Mouse (Mus musculus): ENCODE measurements around the gene Tas2r126. TPM values are rescaled to one million over a fixed set of nuclear protein-coding genes. Genes with fewer than 3 reads are reported as not detected.

The Tas2r126 gene
- total and polyA plus RNA-seq, 3 experiments, result not detected

- Histone ChIP-seq H3K9ac (ENCODE audit: control insufficient read depth, low read depth, low read length, poor library complexity, severe bottlenecking) (no peak overlapping the region), H3K79me2 (ENCODE audit: control insufficient read depth, insufficient read depth, low read length, poor library complexity) (no peaks in the 10 kb centered on the region), H3K4me3 (ENCODE audit: control insufficient read depth in 1 of 2, insufficient read depth in 1 of 2, low read depth in 2 of 2, low read length in 2 of 2) (no peak overlapping the region), H3K27me3 (ENCODE audit: control insufficient read depth in 1 of 2, insufficient read depth in 2 of 2, low read length in 2 of 2) (peaks cover 0 to 4% of the 10 kb centered on the region in 2 experiments; a peak in 2 of 4 replicates), H3K9me3 (replicated peaks; ENCODE audit: insufficient read depth, low read length) (no peaks in the 10 kb centered on the region), H3K4me1 (ENCODE audit: control insufficient read depth in 1 of 2, insufficient read depth in 2 of 2, low read length in 2 of 2) (peaks cover 2 to 11% of the 10 kb centered on the region in 2 experiments; a peak in 3 of 4 replicates), H3K27ac (ENCODE audit: control insufficient read depth, low read depth, low read length) (no peak overlapping the region), H3K36me3 (ENCODE audit: control insufficient read depth in 1 of 2, insufficient read depth in 2 of 2, low read length in 2 of 2) (peaks cover 0 to 11% of the 10 kb centered on the region in 2 experiments; a peak in 2 of 4 replicates)
- DNase-seq (ENCODE audit: low read depth, low spot score), result no peak
- no peak for TF ChIP-seq E2F4 (IDR thresholded peaks at IDR 0.05; ENCODE audit: borderline replicate concordance, low read depth, low read length)
- TF ChIP-seq ZKSCAN1 (IDR thresholded peaks at IDR 0.05; ENCODE audit: low read depth, low read length), result no peak
- no peak for TF ChIP-seq KAT2A (conservative IDR thresholded peaks at IDR 0.05; ENCODE audit: low read depth, low read length)
- no peak for TF ChIP-seq SIN3A (IDR thresholded peaks at IDR 0.05; ENCODE audit: low read length)
- TF ChIP-seq MYC (IDR thresholded peaks at IDR 0.05; ENCODE audit: low read depth, low read length), result no peak
- TF ChIP-seq NRF1 (IDR thresholded peaks at IDR 0.05; ENCODE audit: insufficient read depth, low read depth, low read length, poor library complexity, severe bottlenecking), result no peak
- TF ChIP-seq GATA1 (IDR thresholded peaks at IDR 0.05; ENCODE audit: low read depth, low read length), result no peak
- TF ChIP-seq UBTF (IDR thresholded peaks at IDR 0.05; ENCODE audit: borderline replicate concordance, insufficient read depth, low read depth, low read length), result no peak
- no peak for TF ChIP-seq POLR2AphosphoS5 (IDR thresholded peaks at IDR 0.05; ENCODE audit: borderline replicate concordance, low read depth, low read length)
- TF ChIP-seq MAX (IDR thresholded peaks at IDR 0.05; ENCODE audit: low read length), result no peak
- no peak for TF ChIP-seq ETS1 (IDR thresholded peaks at IDR 0.05; ENCODE audit: low read depth, low read length)
- TF ChIP-seq BHLHE40 (IDR thresholded peaks at IDR 0.05; ENCODE audit: borderline replicate concordance, low read depth, low read length), result no peak
- no peak for TF ChIP-seq POLR2A (IDR thresholded peaks at IDR 0.05; ENCODE audit: control insufficient read depth in 1 of 2, insufficient read depth in 1 of 2, low read depth in 1 of 2, low read length in 2 of 2, poor library complexity in 1 of 2)
- no peak for TF ChIP-seq MAZ (IDR thresholded peaks at IDR 0.05; ENCODE audit: low read depth, low read length)
- TF ChIP-seq RAD21 (IDR thresholded peaks at IDR 0.05; ENCODE audit: low read depth, low read length), result no peak
- TF ChIP-seq POLR2AphosphoS2 (IDR thresholded peaks at IDR 0.05; ENCODE audit: low read length), result no peak
- no peak for TF ChIP-seq CHD1 (IDR thresholded peaks at IDR 0.05; ENCODE audit: low read depth, low read length)
- TF ChIP-seq TCF12 (IDR thresholded peaks at IDR 0.05; ENCODE audit: low read depth, low read length), result no peak
- no peak for TF ChIP-seq ZC3H11A (IDR thresholded peaks at IDR 0.05; ENCODE audit: low read depth, low read length)
- no peak for TF ChIP-seq GABPA (IDR thresholded peaks at IDR 0.05; ENCODE audit: low read depth, low read length)
These were observed 35.3 kb upstream of the Tas2r126 start for GRCm38 (mm10) chr6:42398998-42399397.

GRCm38 (mm10) chr6:42399938-42400337 lies 34.4 kb upstream of the Tas2r126 start, which contains the start of gene Tas2r143:
TSS of gene Tas2r143 (plus strand) at chr6:42400238.
- TF ChIP-seq MYC (IDR thresholded peaks at IDR 0.05; ENCODE audit: low read depth, low read length) (no peak), USF1 (IDR thresholded peaks at IDR 0.05; ENCODE audit: low read depth, low read length) (no peak), HCFC1 (IDR thresholded peaks at IDR 0.05; ENCODE audit: low read depth, low read length) (no peak), SIN3A (IDR thresholded peaks at IDR 0.05; ENCODE audit: low read length) (no peak), TAL1 (IDR thresholded peaks at IDR 0.05; ENCODE audit: low read length) (no peak)
- Histone ChIP-seq H3K9ac (ENCODE audit: control insufficient read depth, low read depth, low read length, poor library complexity, severe bottlenecking) (no peak within 1 kb of the TSS), H3K4me3 (ENCODE audit: control insufficient read depth in 1 of 2, insufficient read depth in 1 of 2, low read depth in 2 of 2, low read length in 2 of 2) (no peak within 1 kb of the TSS), H3K27ac (ENCODE audit: control insufficient read depth, low read depth, low read length) (no peak within 1 kb of the TSS), H3K36me3 (ENCODE audit: control insufficient read depth in 1 of 2, insufficient read depth in 2 of 2, low read length in 2 of 2) (peaks cover 0 to 11% of the 10 kb centered on the region in 2 experiments; a peak in 2 of 4 replicates), H3K79me2 (ENCODE audit: control insufficient read depth, insufficient read depth, low read length, poor library complexity) (no peaks in the 10 kb centered on the region), H3K27me3 (ENCODE audit: control insufficient read depth in 1 of 2, insufficient read depth in 2 of 2, low read length in 2 of 2) (peaks cover 0 to 2% of the 10 kb centered on the region in 2 experiments; a peak in 1 of 4 replicates), H3K9me3 (replicated peaks; ENCODE audit: insufficient read depth, low read length) (no peaks in the 10 kb centered on the region), H3K4me1 (ENCODE audit: control insufficient read depth in 1 of 2, insufficient read depth in 2 of 2, low read length in 2 of 2) (peaks cover 2 to 11% of the 10 kb centered on the region in 2 experiments; a peak in 3 of 4 replicates)
- DNase-seq (ENCODE audit: low read depth, low spot score), result no peak

All from MEL (cell line).